In the genomic region with DNA sequence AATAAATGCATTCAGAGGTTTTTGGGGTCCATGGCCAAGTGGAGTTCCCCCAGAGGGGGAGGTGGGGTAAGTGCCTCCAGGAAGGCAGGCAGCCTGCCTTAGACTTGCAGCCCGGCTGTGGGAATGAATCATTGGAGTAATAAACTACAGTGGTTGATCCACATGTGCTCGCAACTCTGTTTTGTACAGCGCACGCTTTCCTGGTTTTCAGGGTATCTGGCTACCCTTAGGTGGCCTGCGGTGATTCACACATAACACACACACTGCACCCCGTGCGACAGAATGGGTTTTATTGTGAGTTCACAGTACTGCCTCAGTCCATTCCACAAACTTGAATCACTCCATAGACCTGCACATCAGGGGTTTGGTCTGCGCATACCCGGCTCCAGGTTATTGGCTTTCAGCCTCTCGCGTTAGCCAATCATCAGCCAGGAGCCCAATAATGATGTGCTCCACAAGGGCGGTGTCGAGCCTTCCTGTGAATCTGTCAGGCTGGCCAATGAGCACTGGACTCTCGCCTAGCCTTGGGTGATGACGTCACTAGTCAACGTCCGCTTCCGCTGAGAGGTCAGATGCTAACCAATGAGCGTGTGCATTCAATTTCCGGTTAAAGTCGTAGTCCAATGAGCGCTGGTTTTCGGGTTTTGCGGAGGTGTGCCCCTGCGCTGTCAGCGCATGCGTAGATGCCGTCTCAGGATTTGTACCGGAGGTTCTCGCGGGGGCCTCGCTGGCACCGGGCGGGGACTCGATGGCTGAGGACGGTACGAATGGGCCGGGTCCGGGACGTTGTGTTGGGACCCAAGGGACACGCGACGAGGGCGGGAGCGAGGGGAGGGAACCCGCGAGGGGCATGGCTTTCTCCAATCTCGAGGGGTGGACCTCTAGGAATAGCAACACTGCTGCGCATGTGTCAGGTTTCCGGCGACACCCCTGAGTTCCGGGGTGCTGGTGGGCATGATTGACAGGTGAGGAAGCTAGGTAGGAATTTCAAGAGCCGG, we compare ENCODE assay signal across 8 mouse cellular contexts. TPM values are rescaled to one million over a fixed set of nuclear protein-coding genes. Genes with fewer than 3 reads are reported as not detected.
DNase-seq lines count a peak whose midpoint lies in the region; ATAC-seq and TF ChIP-seq lines count a peak whose summit lies in the region.

Gene Dapk3, plus strand, starts transcription at position 670 of the 998 bp plus-strand sequence.

- WGBS in forebrain, embryonic 16.5 days: 3% methylated on average over 53 of the region's 53 CpGs
- 5% methylated on average over 53 of the region's 53 CpGs for WGBS in lung, embryonic 14.5 days
- WGBS in olfactory bulb, adult 2 months: 4% methylated on average over 53 of the region's 53 CpGs
- WGBS in thymus, adult 2 months: 12% methylated on average over 53 of the region's 53 CpGs

- H3K9ac ChIP-seq in forebrain, embryonic 16.5 days (replicated peaks; ENCODE audit: low read depth, low read length): peak within 1 kb of the TSS; percentile 51
- peak within 1 kb of the TSS; percentile 66 for H3K9ac ChIP-seq in lung, embryonic 14.5 days

- peaks cover 76% of the 10 kb centered on the region for H3K4me1 ChIP-seq in G1E (ENCODE audit: insufficient read depth, low read depth, low read length)
- H3K4me1 ChIP-seq in forebrain, embryonic 16.5 days (replicated peaks; ENCODE audit: control insufficient read depth, insufficient read depth, low read length): peaks cover 21% of the 10 kb centered on the region
- 0 out of 2 replicates have a peak, but pooled peaks cover 5% of the 10 kb centered on the region for H3K4me1 ChIP-seq in lung, embryonic 14.5 days (ENCODE audit: insufficient read depth)
- peaks cover 36% of the 10 kb centered on the region for H3K4me1 ChIP-seq in olfactory bulb, adult 2 months (ENCODE audit: control insufficient read depth, insufficient read depth, low read length)
- H3K4me1 ChIP-seq in thymus, adult 2 months (replicated peaks; ENCODE audit: control insufficient read depth, insufficient read depth, low read length): peaks cover 15% of the 10 kb centered on the region

- H3K4me3 ChIP-seq in G1E (ENCODE audit: low read depth, low read length): peak within 1 kb of the TSS; percentile 78
- H3K4me3 ChIP-seq in forebrain, embryonic 16.5 days (replicated peaks; ENCODE audit: low read length): peak within 1 kb of the TSS; percentile 47
- peak within 1 kb of the TSS; percentile 80 for H3K4me3 ChIP-seq in layer of hippocampus, adult 2 months
- peak within 1 kb of the TSS; percentile 66 for H3K4me3 ChIP-seq in lung, embryonic 14.5 days (ENCODE audit: low read depth, low read length)
- H3K4me3 ChIP-seq in olfactory bulb, adult 2 months (ENCODE audit: insufficient read depth, low read depth, low read length): peak within 1 kb of the TSS; percentile 87
- peak within 1 kb of the TSS; percentile 84 for H3K4me3 ChIP-seq in thymus, adult 2 months (ENCODE audit: control insufficient read depth, insufficient read depth, low read length)

- ATAC-seq in G1E (ENCODE audit: extremely low read depth, insufficient number of reproducible peaks, low FRiP score, poor library complexity, severe bottlenecking): peak; percentile 93
- ATAC-seq in forebrain, embryonic 16.5 days: peak; percentile 91
- ATAC-seq in lung, embryonic 14.5 days (ENCODE audit: insufficient read depth): peak; percentile 93

- H3K36me3 ChIP-seq in G1E (replicated peaks): peaks cover 88% of the 10 kb centered on the region
- peaks cover 34% of the 10 kb centered on the region for H3K36me3 ChIP-seq in forebrain, embryonic 16.5 days (ENCODE audit: control insufficient read depth, insufficient read depth)
- peaks cover 79% of the 10 kb centered on the region for H3K36me3 ChIP-seq in lung, embryonic 14.5 days (ENCODE audit: insufficient read depth)
- peaks cover 49% of the 10 kb centered on the region for H3K36me3 ChIP-seq in thymus, adult 2 months (ENCODE audit: control insufficient read depth, insufficient read depth, low read length)

- TF ChIP-seq POLR2A in olfactory bulb, adult 2 months (IDR thresholded peaks at IDR 0.05; ENCODE audit: insufficient read depth, low read depth, low read length): peak; percentile 69; the same call in 1 of the 2 replicates
- TF ChIP-seq POLR2A in thymus, adult 2 months (IDR thresholded peaks at IDR 0.05; ENCODE audit: control insufficient read depth, extremely low read depth, insufficient read depth, low read length, poor library complexity): peak; percentile 84

- no peaks in the 10 kb centered on the region for H3K9me3 ChIP-seq in G1E (replicated peaks)
- no peaks in the 10 kb centered on the region for H3K9me3 ChIP-seq in forebrain, embryonic 16.5 days (ENCODE audit: control insufficient read depth, low read length)
- H3K9me3 ChIP-seq in lung, embryonic 14.5 days (ENCODE audit: low read depth, low read length): no peaks in the 10 kb centered on the region

- peak; percentile 96 for DNase-seq in G1E (ENCODE audit: low spot score)
- DNase-seq in cerebellum, adult 18-20 months: peak; percentile 93 to 98
- DNase-seq in heart, postnatal 36 days: peak; percentile 90 to 96
- DNase-seq in layer of hippocampus, adult 2 months (ENCODE audit: low spot score in 2 of 2): peak; percentile 96 to 99
- peak; percentile 100 for DNase-seq in lung, embryonic 14.5 days
- DNase-seq in thymus, adult 2 months: peak; percentile 92

- peak within 1 kb of the TSS; percentile 59 for H3K4me2 ChIP-seq in forebrain, embryonic 16.5 days (ENCODE audit: low read length)
- H3K4me2 ChIP-seq in lung, embryonic 14.5 days: peak within 1 kb of the TSS; percentile 63

- H3K27ac ChIP-seq in forebrain, embryonic 16.5 days (ENCODE audit: low read length): peak within 1 kb of the TSS; percentile 74
- H3K27ac ChIP-seq in layer of hippocampus, adult 2 months: peak within 1 kb of the TSS; percentile 94
- H3K27ac ChIP-seq in lung, embryonic 14.5 days (ENCODE audit: low read depth): peak within 1 kb of the TSS; percentile 84
- H3K27ac ChIP-seq in olfactory bulb, adult 2 months (ENCODE audit: insufficient read depth, low read depth, low read length): peak within 1 kb of the TSS; percentile 77
- H3K27ac ChIP-seq in thymus, adult 2 months (ENCODE audit: control insufficient read depth, insufficient read depth, low read length): peak within 1 kb of the TSS; percentile 59

- no peaks in the 10 kb centered on the region for H3K27me3 ChIP-seq in G1E (ENCODE audit: insufficient read depth, low read length)
- no peaks in the 10 kb centered on the region for H3K27me3 ChIP-seq in forebrain, embryonic 16.5 days (replicated peaks; ENCODE audit: control insufficient read depth, insufficient read depth, low read length)
- H3K27me3 ChIP-seq in lung, embryonic 14.5 days (ENCODE audit: insufficient read depth, low read length): no peaks in the 10 kb centered on the region
- H3K27me3 ChIP-seq in thymus, adult 2 months (ENCODE audit: control insufficient read depth, insufficient read depth, low read length): no peaks in the 10 kb centered on the region

- no peak for TF ChIP-seq CTCF in G1E (IDR thresholded peaks at IDR 0.05; ENCODE audit: low read depth, low read length)
- TF ChIP-seq CTCF in layer of hippocampus, adult 2 months (conservative IDR thresholded peaks at IDR 0.05): no peak
- TF ChIP-seq CTCF in lung, embryonic 14.5 days (IDR thresholded peaks at IDR 0.05; ENCODE audit: low read depth): no peak
- TF ChIP-seq CTCF in olfactory bulb, adult 2 months (IDR thresholded peaks at IDR 0.05; ENCODE audit: insufficient read depth, low read depth, low read length): no peak
- TF ChIP-seq CTCF in thymus, adult 2 months (IDR thresholded peaks at IDR 0.05; ENCODE audit: borderline replicate concordance, control insufficient read depth, extremely low read depth, insufficient read depth, low read length, poor library complexity): no peak

- intact Hi-C loops in heart, postnatal 36 days (cut with DNase I): no loop called here

RNA-seq across cellular contexts. Expression of gene Dapk3, which starts in this region (rescaled TPM):
- 34.2 and 43.3 TPM in 2 replicates for total RNA-seq in G1E (2014; fragmentation: Nextera tagmentation)
- 39.3 and 40.8 TPM in 2 replicates for total RNA-seq in G1E (2017)
- 69.8 and 96.7 TPM in 2 replicates for polyA plus RNA-seq in G1E (2012)
- 55.1 and 56.9 TPM in 2 replicates for polyA plus RNA-seq in forebrain, embryonic 16.5 days (2015; fragmentation: Nextera tagmentation; extraction: Ambion mirVana)
- 10 to 100 TPM; 31.0 to 31.3 TPM for total RNA-seq in heart, postnatal 36 days (2021)
- 10 to 100 TPM; 73.6 to 78.4 TPM for total RNA-seq in layer of hippocampus, adult 2 months (2021)
- polyA plus RNA-seq in lung, embryonic 14.5 days (2014; fragmentation: Nextera tagmentation; extraction: Ambion mirVana): 52.6 and 55.8 TPM in 2 replicates
- polyA plus RNA-seq in olfactory bulb, adult 2 months (2012; ENCODE audit: insufficient read depth, insufficient read length, low replicate concordance, missing spikeins): not detected in 2 replicates
- polyA plus RNA-seq in thymus, adult 2 months (2012; rRNA removed): 95.9 and 103 TPM in 2 replicates

Comparison
In these comparisons a context has a peak if more than half of its experiments do, and no peak if none do; other contexts are left out.
1. Peak in every context shown above with its lines: DNase-seq, ATAC-seq, H3K4me3 ChIP-seq and H3K27ac ChIP-seq.